ENCODE assay signal across 8 mouse cellular contexts in genomic region chr9:71486127-71486526, GRCm38 (mm10). TPM values are rescaled to one million over a fixed set of nuclear protein-coding genes. Genes with fewer than 3 reads are reported as not detected.
A peak's percentile ranks its signal among the peaks of the same experiment; 100 is the strongest.
DNase-seq lines count a peak whose midpoint lies in the region; ATAC-seq and TF ChIP-seq lines count a peak whose summit lies in the region.

No protein-coding gene starts in this region.

- H3K9me3 ChIP-seq in heart, embryonic 14.5 days (ENCODE audit: control insufficient read depth, low read length): no peaks in the 10 kb centered on the region
- no peaks in the 10 kb centered on the region for H3K9me3 ChIP-seq in G1E (replicated peaks)
- no peaks in the 10 kb centered on the region for H3K9me3 ChIP-seq in forebrain, postnatal 0 days (ENCODE audit: low read length)
- H3K9me3 ChIP-seq in liver, postnatal 0 days (ENCODE audit: low read length): no peaks in the 10 kb centered on the region

- no peak for TF ChIP-seq CTCF in G1E (IDR thresholded peaks at IDR 0.05; ENCODE audit: low read depth, low read length)
- TF ChIP-seq CTCF in forebrain, postnatal 0 days (IDR thresholded peaks at IDR 0.05; ENCODE audit: low read depth): no peak
- no peak for TF ChIP-seq CTCF in liver, postnatal 0 days (IDR thresholded peaks at IDR 0.05; ENCODE audit: low read depth)

- no peak for DNase-seq in heart, postnatal 14 days
- DNase-seq in G1E (ENCODE audit: low spot score): no peak
- no peak for DNase-seq in forebrain, postnatal 0 days
- DNase-seq in liver, postnatal 0 days: no peak
- no peak for DNase-seq in layer of hippocampus, adult 8-10 months (ENCODE audit: low spot score in 2 of 2)
- DNase-seq in adrenal gland, postnatal 25 days: no peak
- no peak for DNase-seq in embryo, embryonic 10.5 days (ENCODE audit: low spot score)

- intact Hi-C loops in heart, postnatal 14 days (cut with DNase I): no loop called here

- WGBS in heart, embryonic 14.5 days: 42% methylated on average over 7 of the region's 7 CpGs
- 45% methylated on average over 7 of the region's 7 CpGs for WGBS in forebrain, postnatal 0 days
- WGBS in liver, postnatal 0 days (ENCODE audit: insufficient replicate concordance): 41% methylated on average over 7 of the region's 7 CpGs

- H3K4me3 ChIP-seq in heart, embryonic 14.5 days (ENCODE audit: control insufficient read depth in 1 of 2, insufficient read depth in 1 of 2, low read depth in 1 of 2, low read length in 2 of 2): peak overlapping the region in 1 of 2 experiments; percentile 100; a peak in 2 of 4 replicates
- peak overlapping the region; percentile 85; the same call in 1 of the 2 replicates for H3K4me3 ChIP-seq in G1E (ENCODE audit: low read depth, low read length)
- H3K4me3 ChIP-seq in forebrain, postnatal 0 days (ENCODE audit: low read depth, low read length): peak overlapping the region; percentile 99
- H3K4me3 ChIP-seq in liver, postnatal 0 days (ENCODE audit: low read depth, low read length): peak overlapping the region; percentile 90

- peak overlapping the region; percentile 100; the same call in 1 of the 2 replicates for H3K9ac ChIP-seq in heart, embryonic 14.5 days (ENCODE audit: low read length)
- peak overlapping the region; percentile 97; the same call in 1 of the 2 replicates for H3K9ac ChIP-seq in forebrain, postnatal 0 days
- H3K9ac ChIP-seq in liver, postnatal 0 days (replicated peaks): no peak overlapping the region

- H3K4me1 ChIP-seq in heart, embryonic 14.5 days (ENCODE audit: control insufficient read depth in 2 of 2, insufficient read depth in 2 of 2, low read length in 2 of 2): peaks cover 0 to 16% of the 10 kb centered on the region in 2 experiments; a peak in 3 of 4 replicates
- H3K4me1 ChIP-seq in G1E (ENCODE audit: insufficient read depth, low read depth, low read length): peaks cover 29% of the 10 kb centered on the region
- peaks cover 8% of the 10 kb centered on the region; the same call in 1 of the 2 replicates for H3K4me1 ChIP-seq in forebrain, postnatal 0 days (ENCODE audit: insufficient read depth)
- peaks cover 11% of the 10 kb centered on the region for H3K4me1 ChIP-seq in liver, postnatal 0 days (ENCODE audit: insufficient read depth)

- no peak for ATAC-seq in heart, embryonic 14.5 days (ENCODE audit: insufficient number of reproducible peaks, insufficient read depth, low FRiP score, low read depth)
- ATAC-seq in G1E (ENCODE audit: extremely low read depth, insufficient number of reproducible peaks, low FRiP score, poor library complexity, severe bottlenecking): no peak
- ATAC-seq in forebrain, postnatal 0 days: 0 out of 2 replicates have a peak, but pooled peaks have one; percentile 9
- no peak for ATAC-seq in liver, postnatal 0 days

- H3K36me3 ChIP-seq in heart, embryonic 14.5 days (ENCODE audit: control insufficient read depth, insufficient read depth, low read length): peaks cover 26% of the 10 kb centered on the region
- H3K36me3 ChIP-seq in G1E (replicated peaks): peaks cover 27% of the 10 kb centered on the region
- peaks cover 23% of the 10 kb centered on the region for H3K36me3 ChIP-seq in forebrain, postnatal 0 days (ENCODE audit: insufficient read depth)
- peaks cover 25% of the 10 kb centered on the region for H3K36me3 ChIP-seq in liver, postnatal 0 days (replicated peaks; ENCODE audit: insufficient read depth, low read length)

- H3K27ac ChIP-seq in heart, embryonic 14.5 days (replicated peaks in 1 of 2; ENCODE audit: control insufficient read depth in 1 of 2, insufficient read depth in 1 of 2, low read depth in 2 of 2, low read length in 2 of 2): peak overlapping the region; percentile 15 to 97; a peak in 2 of 4 replicates
- H3K27ac ChIP-seq in forebrain, postnatal 0 days (ENCODE audit: low read depth, low read length): peak overlapping the region; percentile 92
- no peak overlapping the region for H3K27ac ChIP-seq in liver, postnatal 0 days (ENCODE audit: low read depth)

- 0 out of 2 replicates have a peak, but pooled peaks have one; percentile 2 for TF ChIP-seq EP300 in liver, postnatal 0 days (IDR thresholded peaks at IDR 0.05; ENCODE audit: low read depth)

- H3K4me2 ChIP-seq in heart, embryonic 14.5 days (ENCODE audit: low read length): peak overlapping the region; percentile 90
- H3K4me2 ChIP-seq in forebrain, postnatal 0 days (ENCODE audit: low read depth): peak overlapping the region; percentile 72
- H3K4me2 ChIP-seq in liver, postnatal 0 days (ENCODE audit: low read depth, low read length): peak overlapping the region; percentile 80

- H3K27me3 ChIP-seq in heart, embryonic 14.5 days (ENCODE audit: control insufficient read depth, insufficient read depth, low read length): no peaks in the 10 kb centered on the region
- peaks cover 12% of the 10 kb centered on the region; the same call in 1 of the 2 replicates for H3K27me3 ChIP-seq in G1E (ENCODE audit: insufficient read depth, low read length)
- H3K27me3 ChIP-seq in forebrain, postnatal 0 days (ENCODE audit: insufficient read depth, low read length): no peaks in the 10 kb centered on the region
- no peaks in the 10 kb centered on the region for H3K27me3 ChIP-seq in liver, postnatal 0 days (ENCODE audit: insufficient read depth, low read length)

RNA-seq across cellular contexts. Expression of gene Polr2m, which starts 0.4 kb away (rescaled TPM):
- 278 and 305 TPM in 2 replicates for polyA plus RNA-seq in heart, embryonic 14.5 days (2014; fragmentation: Nextera tagmentation; extraction: Ambion mirVana)
- total RNA-seq in heart, postnatal 14 days (2021): 100 to 1,000 TPM; 258 to 261 TPM
- total RNA-seq in G1E (2014; fragmentation: Nextera tagmentation) (151 and 160 TPM in 2 replicates), G1E (2017) (188 and 207 TPM in 2 replicates)
- 604 and 807 TPM in 2 replicates for polyA plus RNA-seq in G1E (2012)
- total RNA-seq in forebrain, postnatal 0 days (2014; rRNA removed): 190 and 218 TPM in 2 replicates
- polyA plus RNA-seq in forebrain, postnatal 0 days (2015; fragmentation: Nextera tagmentation; extraction: Ambion mirVana): 246 and 279 TPM in 2 replicates
- 69.2 and 71.1 TPM in 2 replicates for polyA plus RNA-seq in liver, postnatal 0 days (2015; fragmentation: Nextera tagmentation; extraction: Ambion mirVana)
- 100 to 1,000 TPM; 163 to 180 (median 168) TPM for total RNA-seq in layer of hippocampus, adult 8-10 months (2022)
- total RNA-seq in adrenal gland, postnatal 25 days (2021): 169 and 181 TPM in 2 replicates
